Mouse (Mus musculus): ENCODE measurements around the gene Kri1. TPM values are rescaled to one million over a fixed set of nuclear protein-coding genes. Genes with fewer than 3 reads are reported as not detected.

Gene Kri1
- polyA plus RNA-seq, 1 experiment from 2014 or later = 18.3 TPM

Other genes starting within 250 kb of the Kri1 start
- gene Zglp1, start 220.9 kb downstream of the Kri1 start, polyA plus RNA-seq (2015; fragmentation: Nextera tagmentation; extraction: Ambion mirVana) = 1.0 and 1.3 TPM in 2 replicates
- gene Gm49373, start 214.9 kb downstream of the Kri1 start, polyA plus RNA-seq (2015; fragmentation: Nextera tagmentation; extraction: Ambion mirVana) = 0.59 and 0.88 TPM in 2 replicates
- gene Fdx1l, start 214.4 kb downstream of the Kri1 start, polyA plus RNA-seq (2015; fragmentation: Nextera tagmentation; extraction: Ambion mirVana) = 54.8 and 61.6 TPM in 2 replicates
- gene Gm38431, start 196.0 kb downstream of the Kri1 start, polyA plus RNA-seq (2015; fragmentation: Nextera tagmentation; extraction: Ambion mirVana) = 1.8 and 2.1 TPM in 2 replicates
- gene Raver1, start 196.0 kb downstream of the Kri1 start, polyA plus RNA-seq (2015; fragmentation: Nextera tagmentation; extraction: Ambion mirVana) = 55.0 and 63.2 TPM in 2 replicates
- gene Tyk2, start 156.7 kb downstream of the Kri1 start, polyA plus RNA-seq (2015; fragmentation: Nextera tagmentation; extraction: Ambion mirVana) = 13.7 and 16.5 TPM in 2 replicates
- gene Cdc37, start 138.0 kb downstream of the Kri1 start, polyA plus RNA-seq (2015; fragmentation: Nextera tagmentation; extraction: Ambion mirVana) = 320 and 346 TPM in 2 replicates
- gene Pde4a, start 122.3 kb downstream of the Kri1 start, polyA plus RNA-seq (2015; fragmentation: Nextera tagmentation; extraction: Ambion mirVana) = 5.4 and 6.1 TPM in 2 replicates
- gene Keap1, start 48.6 kb downstream of the Kri1 start, polyA plus RNA-seq (2015; fragmentation: Nextera tagmentation; extraction: Ambion mirVana) = 79.7 and 82.5 TPM in 2 replicates
- gene S1pr5, start 39.5 kb downstream of the Kri1 start, polyA plus RNA-seq (2015; fragmentation: Nextera tagmentation; extraction: Ambion mirVana) = 0.77 and 0.83 TPM in 2 replicates
- 31.4 and 32.8 TPM in 2 replicates for gene Atg4d, start 22.7 kb downstream of the Kri1 start, polyA plus RNA-seq (2015; fragmentation: Nextera tagmentation; extraction: Ambion mirVana)
- gene Cdkn2d, start 3.4 kb upstream of the Kri1 start, polyA plus RNA-seq (2015; fragmentation: Nextera tagmentation; extraction: Ambion mirVana) = 51.2 and 51.6 TPM in 2 replicates
- gene Ap1m2, start 24.4 kb upstream of the Kri1 start, polyA plus RNA-seq (2015; fragmentation: Nextera tagmentation; extraction: Ambion mirVana) = 10.5 and 11.7 TPM in 2 replicates
- 118 and 131 TPM in 2 replicates for gene Slc44a2, start 32.7 kb upstream of the Kri1 start, polyA plus RNA-seq (2015; fragmentation: Nextera tagmentation; extraction: Ambion mirVana)
- 257 and 268 TPM in 2 replicates for gene Ilf3, start 79.9 kb upstream of the Kri1 start, polyA plus RNA-seq (2015; fragmentation: Nextera tagmentation; extraction: Ambion mirVana)
- 49.5 and 52.2 TPM in 2 replicates for gene Qtrt1, start 123.9 kb upstream of the Kri1 start, polyA plus RNA-seq (2015; fragmentation: Nextera tagmentation; extraction: Ambion mirVana)
- 72.5 and 77.0 TPM in 2 replicates for gene Dnm2, start 136.9 kb upstream of the Kri1 start, polyA plus RNA-seq (2015; fragmentation: Nextera tagmentation; extraction: Ambion mirVana)
- gene Tmed1, start 222.3 kb upstream of the Kri1 start, polyA plus RNA-seq (2015; fragmentation: Nextera tagmentation; extraction: Ambion mirVana) = 135 and 138 TPM in 2 replicates
- gene AB124611, start 238.2 kb upstream of the Kri1 start, polyA plus RNA-seq (2015; fragmentation: Nextera tagmentation; extraction: Ambion mirVana) = 5.2 and 5.5 TPM in 2 replicates

Measured in limb, embryonic 13.5 days (tissue).